Mouse (Mus musculus) adipocyte (in vitro differentiated cells): ENCODE data around the gene Prkar1b.

Source experiments
- DNase-seq: peaks from one replicate; pipeline ENCODE4 v3.0.0-alpha.2; 2016; ENCODE audit warnings: low spot score

The Prkar1b gene

GRCm38 (mm10) chr5:138971405-138971804 lies 178.4 kb downstream of the Prkar1b start:
- DNase-seq: no peak

GRCm38 (mm10) chr5:138970056-138970490 lies 179.7 kb downstream of the Prkar1b start:
- DNase-seq: peak; percentile 54
